Mouse (Mus musculus) thymus, adult 2 months (tissue): Measurements from ENCODE around the gene Tomm5. TPM values are rescaled to one million over a fixed set of nuclear protein-coding genes. Genes with fewer than 3 reads are reported as not detected.
"Not testable (repeated sequence)": the region's sequence is repeated elsewhere in the genome, so short reads cannot be mapped to it uniquely, and the experiment has no call there.

Source experiments
- DNase-seq: peaks from one replicate; pipeline ENCODE4 v3.0.0; 2021
- H3K27ac ChIP-seq: fragments of 200-500 bp; 2 replicates; pipeline ENCODE4 v1.5.1; 2012; ENCODE audit warnings: low read length, control low read depth; ENCODE audit not compliant: control insufficient read depth, insufficient read depth
- H3K27me3 ChIP-seq: fragments of 200-500 bp; 2 replicates; pipeline ENCODE4 v1.6.1; 2012; ENCODE audit warnings: mild to moderate bottlenecking, low read length, moderate library complexity, mixed read lengths; ENCODE audit not compliant: control insufficient read depth, insufficient read depth
- H3K36me3 ChIP-seq: fragments of 200-500 bp; 2 replicates; pipeline ENCODE4 v1.6.1; 2012; ENCODE audit warnings: mild to moderate bottlenecking, low read length, moderate library complexity; ENCODE audit not compliant: control insufficient read depth, insufficient read depth
- H3K4me1 ChIP-seq: fragments of 200-500 bp; replicated peaks from 2 replicates; pipeline ENCODE4 v1.6.1; 2012; ENCODE audit warnings: low read length; ENCODE audit not compliant: control insufficient read depth, insufficient read depth
- H3K4me3 ChIP-seq: fragments of 200-500 bp; 2 replicates; pipeline ENCODE4 v1.5.1; 2012; ENCODE audit warnings: mild to moderate bottlenecking, low read length, control low read depth, moderate library complexity; ENCODE audit not compliant: control insufficient read depth, insufficient read depth
- CTCF ChIP-seq: fragments of 200-500 bp; IDR thresholded peaks from 2 replicates; pipeline ENCODE4 v1.5.1; 2012; ENCODE audit warnings: mild to moderate bottlenecking, control low read depth, low read length, moderate library complexity, borderline replicate concordance; ENCODE audit not compliant: control insufficient read depth, poor library complexity, insufficient read depth; ENCODE audit errors: extremely low read depth
- POLR2A ChIP-seq: fragments of 200-500 bp; IDR thresholded peaks from 2 replicates; pipeline ENCODE4 v1.6.1; 2012; ENCODE audit warnings: mild to moderate bottlenecking, low read length, control low read depth, moderate library complexity; ENCODE audit not compliant: control insufficient read depth, poor library complexity, insufficient read depth; ENCODE audit errors: extremely low read depth
- WGBS: fragments of 180-500 bp; shearing (Covaris S2); methylation state at CpG from one replicate; pipeline ENCODE4 v1.1.7; 2018; 5-methylcytosine and 5-hydroxymethylcytosine counted together
- polyA plus RNA-seq: library from polyadenylated mRNA; depleted of rRNA; stranded (reverse); fragments of >200 nt; gene quantifications from 2 replicates; pipeline ENCODE4 v1.2.3, GENCODE M21; 2012; rRNA removed

Gene Tomm5
- polyA plus RNA-seq, 1 experiment: 92.4 TPM

DNA sequence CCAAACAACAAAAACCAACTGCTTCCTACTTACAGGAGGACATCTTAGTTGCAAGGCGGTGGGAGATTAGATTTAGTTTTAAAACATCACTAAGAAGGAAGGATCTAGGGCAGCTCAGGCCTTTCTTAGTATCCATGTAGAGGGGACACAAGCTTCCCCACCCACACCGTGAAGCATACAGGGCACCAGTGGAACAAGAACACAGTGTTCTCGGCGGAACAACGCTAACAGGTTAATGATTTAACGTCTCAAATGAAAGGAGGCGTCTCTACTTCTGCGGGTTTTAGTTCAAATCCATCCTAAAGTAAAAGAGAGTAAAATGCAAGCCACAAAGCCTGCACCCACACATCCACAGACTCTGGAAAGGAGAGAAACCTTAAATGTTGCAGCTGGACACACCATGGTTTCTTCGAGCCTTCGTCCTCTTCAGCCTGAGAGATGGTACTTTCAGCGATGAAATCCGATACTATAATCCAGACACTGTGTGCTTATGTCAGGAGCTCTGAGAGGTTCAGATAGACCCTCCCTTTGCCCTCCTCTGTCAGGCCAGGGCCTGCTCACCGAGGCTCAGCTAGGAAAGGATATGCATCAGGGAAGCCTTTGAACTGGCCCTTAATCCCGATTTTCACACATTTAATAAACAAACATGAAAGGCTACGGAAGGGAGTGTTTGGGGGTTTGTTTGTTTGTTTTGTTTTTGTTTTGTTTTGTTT is 35.5 kb downstream of the Tomm5 start:
- WGBS: 93% methylated on average over 15 of the region's 15 CpGs

DNA sequence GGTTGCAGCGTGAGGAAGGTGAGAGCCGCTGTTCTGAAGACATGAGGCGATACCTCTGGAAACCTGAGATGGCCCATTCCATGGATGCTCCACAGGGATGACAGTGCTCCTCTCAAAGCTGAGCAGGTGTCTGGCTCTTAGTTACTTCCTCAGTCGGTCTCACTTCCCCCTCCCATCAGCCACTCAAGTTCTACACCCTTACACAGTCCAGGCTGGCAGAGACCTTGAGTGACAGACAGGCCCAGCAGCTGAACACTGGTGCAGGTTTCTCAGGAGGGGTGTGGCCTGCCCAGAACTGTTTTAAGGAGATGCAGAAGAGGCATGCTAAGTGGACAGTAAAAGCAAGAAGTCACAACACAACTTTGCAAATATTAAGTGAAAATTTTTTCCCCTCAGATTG is 40.2 kb downstream of the Tomm5 start:
- no peak for TF ChIP-seq CTCF
- 73% methylated on average over 4 of the region's 4 CpGs for WGBS
- Histone ChIP-seq H3K4me3 (no peak overlapping the region), H3K27me3 (no peaks in the 10 kb centered on the region), H3K4me1 (no peaks in the 10 kb centered on the region; the same call in 1 of the 2 replicates), H3K27ac (no peak overlapping the region), H3K36me3 (no peaks in the 10 kb centered on the region)
- no peak for DNase-seq

More for the DNA sequence above, 35.5 kb downstream of the Tomm5 start:
- Histone ChIP-seq H3K4me3 (no peak overlapping the region), H3K36me3 (no peaks in the 10 kb centered on the region), H3K27me3 (no peaks in the 10 kb centered on the region), H3K4me1 (no peaks in the 10 kb centered on the region; the same call in 1 of the 2 replicates), H3K27ac (no peak overlapping the region)
- no peak for TF ChIP-seq POLR2A
- no peak for TF ChIP-seq CTCF
- DNase-seq: no peak

DNA sequence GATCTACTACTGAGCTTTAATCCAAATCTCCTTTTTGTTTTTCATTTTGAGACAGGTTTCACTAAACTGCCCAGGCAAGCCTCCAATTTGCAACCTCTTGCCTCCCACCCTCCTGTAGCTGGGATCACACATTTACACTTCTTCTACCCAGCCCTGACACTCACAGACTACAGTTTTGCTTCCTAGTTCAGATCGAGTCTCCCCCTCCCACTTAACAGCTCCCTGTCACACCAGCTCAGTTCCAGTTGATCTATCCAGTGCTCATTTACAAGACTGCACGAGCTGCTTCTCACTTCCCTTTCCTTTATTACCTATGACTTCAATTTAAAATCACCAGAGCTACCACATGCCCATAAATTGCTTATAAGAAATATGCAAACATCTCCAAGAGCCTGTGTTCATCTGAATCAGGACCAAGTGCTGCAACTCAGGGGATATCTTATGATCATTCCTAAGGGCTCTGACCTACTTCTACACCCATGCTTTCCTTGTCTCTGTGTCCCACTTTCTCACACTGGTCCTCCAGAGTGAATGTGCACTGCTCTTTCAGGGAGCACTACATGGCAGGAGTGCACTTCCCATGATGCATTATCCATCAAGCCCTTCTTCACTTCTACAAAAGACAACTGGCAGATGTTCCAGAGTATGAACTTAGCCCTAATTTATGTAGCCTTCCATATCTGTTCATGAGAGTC is 41.7 kb downstream of the Tomm5 start:
- no peaks in the 10 kb centered on the region for H3K27me3 ChIP-seq
- no peaks in the 10 kb centered on the region; the same call in 1 of the 2 replicates for H3K4me1 ChIP-seq
- TF ChIP-seq CTCF (no peak), POLR2A (no peak)
- H3K4me3 ChIP-seq: no peak overlapping the region
- DNase-seq: no peak
- WGBS: 43% methylated on average over 2 of the region's 2 CpGs
- no peak overlapping the region for H3K27ac ChIP-seq
- no peaks in the 10 kb centered on the region for H3K36me3 ChIP-seq

- no peak for DNase-seq
- Histone ChIP-seq H3K4me1 (no peaks in the 10 kb centered on the region), H3K4me3 (no peak overlapping the region), H3K27me3 (no peaks in the 10 kb centered on the region), H3K36me3 (no peaks in the 10 kb centered on the region), H3K27ac (no peak overlapping the region)
- TF ChIP-seq POLR2A (no peak), CTCF (no peak)
- 93% methylated on average over 2 of the region's 2 CpGs for WGBS
Measured at GRCm38 (mm10) chr4:45064577-45064976, 43.3 kb downstream of the Tomm5 start.

DNA sequence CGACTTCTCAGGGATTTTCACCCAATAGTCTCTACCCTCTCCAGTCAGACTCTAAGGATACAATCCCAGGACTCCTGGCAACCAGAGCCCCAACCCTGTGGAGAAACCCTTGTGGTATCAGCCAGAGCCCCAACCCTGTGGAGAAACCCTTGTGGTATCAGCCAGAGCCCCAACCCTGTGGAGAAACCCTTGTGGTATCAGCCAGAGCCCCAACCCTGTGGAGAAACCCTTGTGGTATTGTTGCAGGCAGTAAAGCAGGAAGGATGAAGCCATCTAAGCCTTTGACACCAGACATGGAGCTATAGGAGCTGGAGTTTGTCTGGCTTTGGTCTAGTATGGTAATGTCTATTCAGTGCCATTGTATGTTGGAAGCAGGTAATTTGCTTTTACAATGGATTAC is 44.1 kb downstream of the Tomm5 start:
- H3K27me3 ChIP-seq, H3K4me3 ChIP-seq, H3K4me1 ChIP-seq, DNase-seq, H3K36me3 ChIP-seq, H3K27ac ChIP-seq: not testable (repeated sequence)
- 59% methylated on average over 1 of the region's 1 CpGs for WGBS

GRCm38 (mm10) chr4:45055451-45055850 is 52.5 kb downstream of the Tomm5 start:
- 91% methylated on average over 8 of the region's 8 CpGs for WGBS
- Histone ChIP-seq H3K27ac (no peak overlapping the region), H3K4me1 (no peaks in the 10 kb centered on the region), H3K36me3 (no peaks in the 10 kb centered on the region), H3K27me3 (no peaks in the 10 kb centered on the region), H3K4me3 (no peak overlapping the region)
- DNase-seq: no peak
- TF ChIP-seq POLR2A: no peak
- TF ChIP-seq CTCF: no peak

Other genes starting within 250 kb of the Tomm5 start
- gene Grhpr, start 126.7 kb downstream of the Tomm5 start, polyA plus RNA-seq: 33.3 and 35.9 TPM in 2 replicates
- 26.7 and 27.8 TPM in 2 replicates for gene Zbtb5, start 95.7 kb downstream of the Tomm5 start, polyA plus RNA-seq
- gene Polr1e, start 89.5 kb downstream of the Tomm5 start, polyA plus RNA-seq: 11.1 and 14.6 TPM in 2 replicates
- gene Fbxo10, start 23.5 kb downstream of the Tomm5 start, polyA plus RNA-seq: 16.3 and 19.2 TPM in 2 replicates
- 0.67 and 1.0 TPM in 2 replicates for gene Frmpd1, start 76.8 kb upstream of the Tomm5 start, polyA plus RNA-seq
- gene Trmt10b, start 189.0 kb upstream of the Tomm5 start, polyA plus RNA-seq: 3.0 and 3.8 TPM in 2 replicates
- 23.5 and 36.2 TPM in 2 replicates for gene Dcaf10, start 234.0 kb upstream of the Tomm5 start, polyA plus RNA-seq
- 56.1 and 61.9 TPM in 2 replicates for gene Exosc3, start 234.6 kb upstream of the Tomm5 start, polyA plus RNA-seq